Mouse (Mus musculus): ENCODE data around the gene Gzme. TPM values are rescaled to one million over a fixed set of nuclear protein-coding genes. Genes with fewer than 3 reads are reported as not detected.

Gzme gene
- polyA plus RNA-seq, 1 experiment, result not detected

DNA sequence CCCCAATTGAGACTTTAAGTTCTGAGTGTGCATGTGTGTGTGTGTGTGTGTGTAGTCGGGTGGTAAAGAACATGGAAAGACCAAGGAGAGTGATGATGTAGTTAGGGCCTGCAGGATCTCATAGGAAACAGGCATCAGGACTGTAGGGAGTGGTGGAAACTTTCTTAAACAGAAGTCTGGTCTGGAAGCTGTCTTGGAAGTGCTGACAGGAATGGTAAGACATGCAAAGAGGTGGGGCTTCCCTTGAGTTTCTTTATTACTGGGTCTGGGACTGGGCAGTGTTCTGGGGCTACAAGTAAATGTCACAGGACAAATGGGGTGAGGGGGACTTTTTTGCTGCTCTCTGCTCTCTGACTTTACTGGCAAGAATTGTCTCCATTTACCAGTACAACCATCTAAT, 22.8 kb downstream of the Gzme start:
- WGBS, result 77% methylated on average over 1 of the region's 1 CpGs
- Histone ChIP-seq H3K27me3 (ENCODE audit: control insufficient read depth, insufficient read depth, low read length) (no peaks in the 10 kb centered on the region), H3K4me3 (ENCODE audit: low read depth, low read length) (no peak overlapping the region), H3K27ac (ENCODE audit: insufficient read depth, low read depth, low read length) (no peak overlapping the region), H3K36me3 (ENCODE audit: control insufficient read depth, insufficient read depth, low read length) (no peaks in the 10 kb centered on the region), H3K4me1 (ENCODE audit: control insufficient read depth, insufficient read depth, insufficient read length, low read length) (no peaks in the 10 kb centered on the region)
- TF ChIP-seq CTCF (IDR thresholded peaks at IDR 0.05; ENCODE audit: extremely low read depth, insufficient read length, insufficient replicate concordance, low read depth, low read length), result no peak
- no peak for TF ChIP-seq POLR2A (IDR thresholded peaks at IDR 0.05; ENCODE audit: low read depth, low read length)

DNA sequence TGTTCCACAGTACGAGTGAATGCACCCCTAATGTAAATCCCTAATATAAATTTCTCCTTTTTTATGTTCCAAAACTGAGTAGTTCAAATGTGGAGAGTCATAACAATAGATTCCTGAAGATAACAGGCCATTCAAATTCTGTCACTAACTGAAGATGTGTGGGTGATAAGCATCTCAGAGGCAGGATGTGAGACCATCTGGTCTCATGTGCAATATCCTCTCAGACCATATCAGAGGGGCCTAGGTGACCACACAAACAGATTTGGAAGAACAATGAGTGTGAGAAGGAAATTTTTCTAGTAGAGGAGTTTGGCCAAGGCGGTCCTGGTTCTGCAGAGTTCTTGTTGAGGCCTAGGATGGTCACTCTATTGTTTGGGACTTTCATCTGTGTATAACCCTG, 27.1 kb downstream of the Gzme start:
- Histone ChIP-seq H3K27ac (ENCODE audit: insufficient read depth, low read depth, low read length) (no peak overlapping the region), H3K4me1 (ENCODE audit: control insufficient read depth, insufficient read depth, insufficient read length, low read length) (no peaks in the 10 kb centered on the region), H3K27me3 (ENCODE audit: control insufficient read depth, insufficient read depth, low read length) (no peaks in the 10 kb centered on the region), H3K36me3 (ENCODE audit: control insufficient read depth, insufficient read depth, low read length) (no peaks in the 10 kb centered on the region), H3K4me3 (ENCODE audit: low read depth, low read length) (no peak overlapping the region)
- TF ChIP-seq CTCF (IDR thresholded peaks at IDR 0.05; ENCODE audit: extremely low read depth, insufficient read length, insufficient replicate concordance, low read depth, low read length), result no peak
- TF ChIP-seq POLR2A (IDR thresholded peaks at IDR 0.05; ENCODE audit: low read depth, low read length), result no peak
- WGBS, result 71% methylated on average over 2 of the region's 2 CpGs

GRCm38 (mm10) chr14:56086711-56087110, 33.7 kb downstream of the Gzme start:
- 57% methylated on average over 3 of the region's 3 CpGs for WGBS
- Histone ChIP-seq H3K27ac (ENCODE audit: insufficient read depth, low read depth, low read length) (no peak overlapping the region), H3K4me1 (ENCODE audit: control insufficient read depth, insufficient read depth, insufficient read length, low read length) (no peaks in the 10 kb centered on the region), H3K4me3 (ENCODE audit: low read depth, low read length) (no peak overlapping the region), H3K27me3 (ENCODE audit: control insufficient read depth, insufficient read depth, low read length) (no peaks in the 10 kb centered on the region), H3K36me3 (ENCODE audit: control insufficient read depth, insufficient read depth, low read length) (no peaks in the 10 kb centered on the region)
- TF ChIP-seq CTCF (IDR thresholded peaks at IDR 0.05; ENCODE audit: extremely low read depth, insufficient read length, insufficient replicate concordance, low read depth, low read length) (no peak), POLR2A (IDR thresholded peaks at IDR 0.05; ENCODE audit: low read depth, low read length) (no peak)

GRCm38 (mm10) chr14:56085167-56085566, 35.3 kb downstream of the Gzme start, which contains the start of gene Mcpt8:
Mcpt8 (minus strand) TSS chr14:56085273.
- TF ChIP-seq CTCF (IDR thresholded peaks at IDR 0.05; ENCODE audit: extremely low read depth, insufficient read length, insufficient replicate concordance, low read depth, low read length), result no peak
- TF ChIP-seq POLR2A (IDR thresholded peaks at IDR 0.05; ENCODE audit: low read depth, low read length), result no peak
- Histone ChIP-seq H3K36me3 (ENCODE audit: control insufficient read depth, insufficient read depth, low read length) (no peaks in the 10 kb centered on the region), H3K27me3 (ENCODE audit: control insufficient read depth, insufficient read depth, low read length) (no peaks in the 10 kb centered on the region), H3K27ac (ENCODE audit: insufficient read depth, low read depth, low read length) (no peak within 1 kb of the TSS), H3K4me3 (ENCODE audit: low read depth, low read length) (no peak within 1 kb of the TSS), H3K4me1 (ENCODE audit: control insufficient read depth, insufficient read depth, insufficient read length, low read length) (no peaks in the 10 kb centered on the region)
- WGBS, result 87% methylated on average over 2 of the region's 2 CpGs

GRCm38 (mm10) chr14:56082016-56082415, 38.4 kb downstream of the Gzme start:
- H3K27ac ChIP-seq (ENCODE audit: insufficient read depth, low read depth, low read length), result no peak overlapping the region
- TF ChIP-seq POLR2A (IDR thresholded peaks at IDR 0.05; ENCODE audit: low read depth, low read length) (no peak), CTCF (IDR thresholded peaks at IDR 0.05; ENCODE audit: extremely low read depth, insufficient read length, insufficient replicate concordance, low read depth, low read length) (no peak)
- 84% methylated on average over 4 of the region's 4 CpGs for WGBS
- H3K36me3 ChIP-seq (ENCODE audit: control insufficient read depth, insufficient read depth, low read length), result no peaks in the 10 kb centered on the region
- H3K4me1 ChIP-seq (ENCODE audit: control insufficient read depth, insufficient read depth, insufficient read length, low read length), result no peaks in the 10 kb centered on the region
- no peak overlapping the region for H3K4me3 ChIP-seq (ENCODE audit: low read depth, low read length)
- no peaks in the 10 kb centered on the region for H3K27me3 ChIP-seq (ENCODE audit: control insufficient read depth, insufficient read depth, low read length)

Other genes starting within 250 kb of the Gzme start
- 0.56 and 0.61 TPM in 2 replicates for gene Cbln3, start 236.2 kb downstream of the Gzme start, polyA plus RNA-seq (2012; rRNA removed)
- 12.6 and 32.7 TPM in 2 replicates for gene Khnyn, start 235.7 kb downstream of the Gzme start, polyA plus RNA-seq (2012; rRNA removed)
- 17.8 and 34.0 TPM in 2 replicates for gene Sdr39u1, start 220.3 kb downstream of the Gzme start, polyA plus RNA-seq (2012; rRNA removed)
- gene Cma1, start 175.9 kb downstream of the Gzme start, polyA plus RNA-seq (2012; rRNA removed), result 0.60 TPM in 1 of 2 replicates, not detected in the other
- gene Cma2, start 169.6 kb downstream of the Gzme start, polyA plus RNA-seq (2012; rRNA removed), result 0.86 TPM in 1 of 2 replicates, not detected in the other
- gene Mcpt1, start 102.7 kb downstream of the Gzme start, polyA plus RNA-seq (2012; rRNA removed), result 3.0 and 11.6 TPM in 2 replicates
- gene Mcpt9, start 90.1 kb downstream of the Gzme start, polyA plus RNA-seq (2012; rRNA removed), result not detected in 2 replicates
- gene Mcpt2, start 78.6 kb downstream of the Gzme start, polyA plus RNA-seq (2012; rRNA removed), result 0.93 and 1.7 TPM in 2 replicates
- 0.14 and 0.34 TPM in 2 replicates for gene Mcpt4, start 58.3 kb downstream of the Gzme start, polyA plus RNA-seq (2012; rRNA removed)
- gene Mcpt8, start 35.4 kb downstream of the Gzme start, polyA plus RNA-seq (2012; rRNA removed), result not detected in 2 replicates
- gene Ctsg, start 18.1 kb downstream of the Gzme start, polyA plus RNA-seq (2012; rRNA removed), result 0.25 TPM in 1 of 2 replicates, not detected in the other
- gene Gzmd, start 12.0 kb upstream of the Gzme start, polyA plus RNA-seq (2012; rRNA removed), result not detected in 2 replicates
- not detected in 2 replicates for gene Gzmg, start 39.0 kb upstream of the Gzme start, polyA plus RNA-seq (2012; rRNA removed)
- gene Gzmn, start 54.0 kb upstream of the Gzme start, polyA plus RNA-seq (2012; rRNA removed), result not detected in 2 replicates
- gene Gzmf, start 90.8 kb upstream of the Gzme start, polyA plus RNA-seq (2012; rRNA removed), result not detected in 2 replicates
- not detected in 2 replicates for gene Gzmc, start 114.0 kb upstream of the Gzme start, polyA plus RNA-seq (2012; rRNA removed)
- 11.1 and 12.3 TPM in 2 replicates for gene Gzmb, start 141.6 kb upstream of the Gzme start, polyA plus RNA-seq (2012; rRNA removed)
- 0.06 TPM in 1 of 2 replicates, not detected in the other for gene Atp12a, start 244.4 kb upstream of the Gzme start, polyA plus RNA-seq (2012; rRNA removed)

All from small intestine, adult 2 months (tissue).